Mouse (Mus musculus) frontal cortex, adult (tissue): Measurements from ENCODE around the gene Abcf1.
"Not testable (repeated sequence)": the region's sequence is repeated elsewhere in the genome, so short reads cannot be mapped to it uniquely, and the experiment has no call there.

Source experiments
- ATAC-seq: cut with Nextera tagmentation; 2 replicates; pipeline ENCODE4 v1.9.2; 2017; ENCODE audit warnings: mild to moderate bottlenecking, moderate library complexity, mixed read lengths; ENCODE audit not compliant: low TSS enrichment

Abcf1 gene

GRCm38 (mm10) chr17:35969418-35970389, at the start of gene Abcf1:
Abcf1 (minus strand) TSS chr17:35969761.
- peak; percentile 95 for ATAC-seq

- ATAC-seq, result no peak
These were observed 49.4 kb upstream of the Abcf1 start for GRCm38 (mm10) chr17:36018979-36019378.

GRCm38 (mm10) chr17:36017046-36017445, 47.5 kb upstream of the Abcf1 start:
- ATAC-seq, result 0 out of 2 replicates have a peak, but pooled peaks have one; percentile 9

- ATAC-seq, result no peak
These were observed 45.4 kb upstream of the Abcf1 start for GRCm38 (mm10) chr17:36014977-36015376.

- not testable (repeated sequence) for ATAC-seq
These were observed 34.8 kb upstream of the Abcf1 start for GRCm38 (mm10) chr17:36004409-36004808.

GRCm38 (mm10) chr17:36003331-36003730, 33.8 kb upstream of the Abcf1 start:
- ATAC-seq, result no peak

- ATAC-seq, result peak; percentile 60
These were observed 32.4 kb upstream of the Abcf1 start for GRCm38 (mm10) chr17:36001966-36002365.

- peak; percentile 11; the same call in 1 of the 2 replicates for ATAC-seq
These were observed 31.7 kb upstream of the Abcf1 start for GRCm38 (mm10) chr17:36001121-36001897.

- ATAC-seq, result no peak
These were observed 30.8 kb upstream of the Abcf1 start for GRCm38 (mm10) chr17:36000349-36000748.

- no peak for ATAC-seq
These were observed 29.8 kb upstream of the Abcf1 start for GRCm38 (mm10) chr17:35999356-35999755.

GRCm38 (mm10) chr17:35998545-35999305, 29.2 kb upstream of the Abcf1 start:
- ATAC-seq, result no peak

GRCm38 (mm10) chr17:35997713-35998510, 28.4 kb upstream of the Abcf1 start:
- ATAC-seq, result no peak

GRCm38 (mm10) chr17:35996949-35997348, 27.4 kb upstream of the Abcf1 start:
- peak; percentile 54 for ATAC-seq

GRCm38 (mm10) chr17:35994879-35995240, 25.3 kb upstream of the Abcf1 start:
- ATAC-seq, result no peak

GRCm38 (mm10) chr17:35994175-35994878, 24.8 kb upstream of the Abcf1 start:
- peak; percentile 70 for ATAC-seq

- ATAC-seq, result peak; percentile 58
These were observed 24.1 kb upstream of the Abcf1 start for GRCm38 (mm10) chr17:35993675-35994074.

- no peak for ATAC-seq
These were observed 22.2 kb upstream of the Abcf1 start for GRCm38 (mm10) chr17:35991781-35992180.

- ATAC-seq, result no peak
These were observed 12.2 kb upstream of the Abcf1 start for GRCm38 (mm10) chr17:35981776-35982175.

- no peak for ATAC-seq
These were observed 10.8 kb upstream of the Abcf1 start for GRCm38 (mm10) chr17:35980363-35980754.
